Mouse (Mus musculus): ENCODE measurements around the gene Gm20441. TPM values are rescaled to one million over a fixed set of nuclear protein-coding genes. Genes with fewer than 3 reads are reported as not detected.

Gene Gm20441
- polyA plus RNA-seq, 1 experiment: not detected

- H3K4me3 ChIP-seq: peak within 1 kb of the TSS; percentile 84
- peaks cover 47% of the 10 kb centered on the region for H3K79me2 ChIP-seq (ENCODE audit: control insufficient read depth, insufficient read depth)
- no peaks in the 10 kb centered on the region for H3K27me3 ChIP-seq (ENCODE audit: control insufficient read depth, insufficient read depth, insufficient read length)
- H3K4me2 ChIP-seq (ENCODE audit: low read depth): peak within 1 kb of the TSS; percentile 96
- H3K36me3 ChIP-seq (ENCODE audit: control insufficient read depth, insufficient read depth): no peaks in the 10 kb centered on the region
- TF ChIP-seq REST (IDR thresholded peaks at IDR 0.05; ENCODE audit: insufficient read depth, insufficient read length) (peak; percentile 18), SRF (IDR thresholded peaks at IDR 0.05; ENCODE audit: control insufficient read depth, insufficient read length, low read depth) (no peak), MYOG (IDR thresholded peaks at IDR 0.05; ENCODE audit: control insufficient read depth in 1 of 3, insufficient read depth in 1 of 3, insufficient read length in 2 of 3, low read depth in 2 of 3) (peak in 2 of 3 experiments; percentile 3 to 26), MYOD1 (IDR thresholded peaks at IDR 0.05; ENCODE audit: control insufficient read depth in 1 of 3, insufficient read length in 2 of 3, low read depth in 2 of 3) (peak in 1 of 3 experiments; percentile 31), CEBPB (IDR thresholded peaks at IDR 0.05; ENCODE audit: insufficient read depth, poor library complexity, severe bottlenecking) (no peak), POLR2A (IDR thresholded peaks at IDR 0.05; ENCODE audit: insufficient read length, low read depth) (peak; percentile 84), POLR2AphosphoS2 (IDR thresholded peaks at IDR 0.05; ENCODE audit: insufficient read length, low read depth) (peak; percentile 96)
- H3ac ChIP-seq (ENCODE audit: control insufficient read depth, insufficient read length): peak within 1 kb of the TSS; percentile 57
These were observed 16.9 kb downstream of the Gm20441 start, which contains the start of gene Cabin1 for GRCm38 (mm10) chr10:75763682-75764518. Cabin1 (minus strand) TSS chr10:75764341.

DNA sequence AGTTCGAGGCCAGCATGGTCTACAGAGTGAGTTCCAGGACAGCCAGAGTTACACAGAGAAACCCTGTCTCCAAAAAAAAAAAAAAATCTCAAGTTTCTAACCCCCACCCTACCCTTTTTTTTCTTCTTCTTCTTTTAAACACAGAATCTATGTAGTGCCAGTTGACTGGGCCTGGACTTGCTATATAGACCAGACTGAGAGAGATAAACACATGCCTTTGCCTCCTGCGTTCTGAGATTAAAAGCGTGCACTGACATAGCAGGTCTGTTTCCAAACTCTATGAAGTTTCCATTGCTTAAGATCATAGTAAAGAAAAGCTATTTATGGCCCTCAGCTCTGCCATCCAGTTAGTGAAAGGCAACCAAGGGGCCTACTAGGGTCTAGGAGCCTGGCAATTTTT, 18.3 kb downstream of the Gm20441 start:
- no peak overlapping the region for H3ac ChIP-seq (ENCODE audit: control insufficient read depth, insufficient read length)
- H3K4me2 ChIP-seq (ENCODE audit: low read depth): no peak overlapping the region
- H3K79me2 ChIP-seq (ENCODE audit: control insufficient read depth, insufficient read depth): peaks cover 47% of the 10 kb centered on the region
- no peaks in the 10 kb centered on the region for H3K27me3 ChIP-seq (ENCODE audit: control insufficient read depth, insufficient read depth, insufficient read length)
- no peak overlapping the region for H3K4me3 ChIP-seq
- no peak for TF ChIP-seq MAX (IDR thresholded peaks at IDR 0.05; ENCODE audit: low read depth)
- TF ChIP-seq CEBPB (IDR thresholded peaks at IDR 0.05; ENCODE audit: insufficient read depth, poor library complexity, severe bottlenecking): no peak
- no peak for TF ChIP-seq MYOG (IDR thresholded peaks at IDR 0.05; ENCODE audit: control insufficient read depth in 1 of 3, insufficient read depth in 1 of 3, insufficient read length in 2 of 3, low read depth in 2 of 3)
- no peak for TF ChIP-seq POLR2AphosphoS2 (IDR thresholded peaks at IDR 0.05; ENCODE audit: insufficient read length, low read depth)
- TF ChIP-seq TCF3 (IDR thresholded peaks at IDR 0.05; ENCODE audit: insufficient read length, low read depth): no peak
- TF ChIP-seq POLR2A (IDR thresholded peaks at IDR 0.05; ENCODE audit: insufficient read length, low read depth): no peak
- TF ChIP-seq E2F4 (IDR thresholded peaks at IDR 0.05; ENCODE audit: insufficient read depth): no peak
- TF ChIP-seq MYOD1 (IDR thresholded peaks at IDR 0.05; ENCODE audit: control insufficient read depth in 1 of 3, insufficient read length in 2 of 3, low read depth in 2 of 3): no peak
- TF ChIP-seq REST (IDR thresholded peaks at IDR 0.05; ENCODE audit: insufficient read depth, insufficient read length): no peak
- no peak for TF ChIP-seq USF1 (IDR thresholded peaks at IDR 0.05; ENCODE audit: low read depth)
- no peak for TF ChIP-seq TCF12 (IDR thresholded peaks at IDR 0.05; ENCODE audit: insufficient read depth, poor library complexity, severe bottlenecking)
- TF ChIP-seq SRF (IDR thresholded peaks at IDR 0.05; ENCODE audit: control insufficient read depth, insufficient read length, low read depth): no peak
- no peaks in the 10 kb centered on the region for H3K36me3 ChIP-seq (ENCODE audit: control insufficient read depth, insufficient read depth)

DNA sequence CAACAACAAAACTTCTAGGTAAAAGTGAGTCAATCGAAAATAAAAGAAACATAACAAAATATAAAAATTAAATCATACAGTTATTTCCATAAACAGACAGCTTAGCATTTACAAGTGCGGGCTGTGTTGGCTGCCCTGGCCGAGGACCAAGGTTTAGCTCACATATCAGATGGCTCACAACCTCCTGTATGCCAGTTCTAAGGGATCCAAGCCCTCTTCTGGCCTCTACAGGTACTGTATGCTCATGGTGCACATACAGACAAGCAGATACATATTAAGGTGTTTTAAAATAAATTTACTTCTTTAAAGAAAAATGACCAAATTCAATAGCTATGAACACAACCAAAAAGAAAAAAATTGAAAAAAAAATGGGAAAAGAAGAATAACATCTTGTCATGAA, 20.4 kb downstream of the Gm20441 start:
- no peak overlapping the region for H3K4me3 ChIP-seq
- H3ac ChIP-seq (ENCODE audit: control insufficient read depth, insufficient read length): no peak overlapping the region
- H3K4me2 ChIP-seq (ENCODE audit: low read depth): no peak overlapping the region
- H3K27me3 ChIP-seq (ENCODE audit: control insufficient read depth, insufficient read depth, insufficient read length): no peaks in the 10 kb centered on the region
- H3K36me3 ChIP-seq (ENCODE audit: control insufficient read depth, insufficient read depth): peaks cover 7% of the 10 kb centered on the region
- peaks cover 47% of the 10 kb centered on the region for H3K79me2 ChIP-seq (ENCODE audit: control insufficient read depth, insufficient read depth)
- TF ChIP-seq POLR2A (IDR thresholded peaks at IDR 0.05; ENCODE audit: insufficient read length, low read depth): no peak
- no peak for TF ChIP-seq CEBPB (IDR thresholded peaks at IDR 0.05; ENCODE audit: insufficient read depth, poor library complexity, severe bottlenecking)
- TF ChIP-seq MYOD1 (IDR thresholded peaks at IDR 0.05; ENCODE audit: control insufficient read depth in 1 of 3, insufficient read length in 2 of 3, low read depth in 2 of 3): no peak
- no peak for TF ChIP-seq SRF (IDR thresholded peaks at IDR 0.05; ENCODE audit: control insufficient read depth, insufficient read length, low read depth)
- no peak for TF ChIP-seq TCF3 (IDR thresholded peaks at IDR 0.05; ENCODE audit: insufficient read length, low read depth)
- TF ChIP-seq MAX (IDR thresholded peaks at IDR 0.05; ENCODE audit: low read depth): no peak
- no peak for TF ChIP-seq REST (IDR thresholded peaks at IDR 0.05; ENCODE audit: insufficient read depth, insufficient read length)
- TF ChIP-seq USF1 (IDR thresholded peaks at IDR 0.05; ENCODE audit: low read depth): no peak
- TF ChIP-seq POLR2AphosphoS2 (IDR thresholded peaks at IDR 0.05; ENCODE audit: insufficient read length, low read depth): no peak

DNA sequence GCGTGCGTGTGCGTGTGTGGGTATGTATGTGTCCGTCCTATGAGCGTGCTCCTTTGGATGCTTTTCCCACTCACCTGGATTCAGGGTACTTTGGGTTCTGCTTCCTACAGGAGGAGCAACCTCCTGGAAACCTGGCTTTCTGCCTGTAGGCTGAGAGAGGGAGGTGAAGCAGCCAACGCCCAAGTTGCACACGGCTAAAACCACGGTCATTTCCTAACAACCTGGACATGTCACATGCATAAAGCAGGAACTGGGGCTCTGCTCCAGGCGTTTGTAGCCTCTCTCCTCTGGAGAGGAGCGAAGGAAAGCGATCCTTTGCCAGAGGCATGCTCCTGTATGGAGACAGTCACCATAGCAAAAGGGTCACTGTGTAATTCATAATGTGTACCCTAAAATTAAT, 24.0 kb downstream of the Gm20441 start:
- Histone ChIP-seq H3K27me3 (ENCODE audit: control insufficient read depth, insufficient read depth, insufficient read length) (no peaks in the 10 kb centered on the region), H3K36me3 (ENCODE audit: control insufficient read depth, insufficient read depth) (peaks cover 25% of the 10 kb centered on the region), H3K4me3 (no peak overlapping the region), H3K79me2 (ENCODE audit: control insufficient read depth, insufficient read depth) (peaks cover 24% of the 10 kb centered on the region), H3K4me2 (ENCODE audit: low read depth) (no peak overlapping the region), H3ac (ENCODE audit: control insufficient read depth, insufficient read length) (no peak overlapping the region)
- no peak for TF ChIP-seq MYOD1 (IDR thresholded peaks at IDR 0.05; ENCODE audit: control insufficient read depth in 1 of 3, insufficient read length in 2 of 3, low read depth in 2 of 3)
- no peak for TF ChIP-seq CEBPB (IDR thresholded peaks at IDR 0.05; ENCODE audit: insufficient read depth, poor library complexity, severe bottlenecking)
- no peak for TF ChIP-seq REST (IDR thresholded peaks at IDR 0.05; ENCODE audit: insufficient read depth, insufficient read length)
- no peak for TF ChIP-seq TCF12 (IDR thresholded peaks at IDR 0.05; ENCODE audit: insufficient read depth, poor library complexity, severe bottlenecking)
- no peak for TF ChIP-seq TCF3 (IDR thresholded peaks at IDR 0.05; ENCODE audit: insufficient read length, low read depth)
- no peak for TF ChIP-seq MYOG (IDR thresholded peaks at IDR 0.05; ENCODE audit: control insufficient read depth in 1 of 3, insufficient read depth in 1 of 3, insufficient read length in 2 of 3, low read depth in 2 of 3)
- no peak for TF ChIP-seq E2F4 (IDR thresholded peaks at IDR 0.05; ENCODE audit: insufficient read depth)
- no peak for TF ChIP-seq SRF (IDR thresholded peaks at IDR 0.05; ENCODE audit: control insufficient read depth, insufficient read length, low read depth)
- TF ChIP-seq MAX (IDR thresholded peaks at IDR 0.05; ENCODE audit: low read depth): no peak
- TF ChIP-seq USF1 (IDR thresholded peaks at IDR 0.05; ENCODE audit: low read depth): no peak
- TF ChIP-seq POLR2AphosphoS2 (IDR thresholded peaks at IDR 0.05; ENCODE audit: insufficient read length, low read depth): no peak
- no peak for TF ChIP-seq POLR2A (IDR thresholded peaks at IDR 0.05; ENCODE audit: insufficient read length, low read depth)
